Comparison of ENCODE assay signal across 20 mouse cellular contexts in the genomic region with DNA sequence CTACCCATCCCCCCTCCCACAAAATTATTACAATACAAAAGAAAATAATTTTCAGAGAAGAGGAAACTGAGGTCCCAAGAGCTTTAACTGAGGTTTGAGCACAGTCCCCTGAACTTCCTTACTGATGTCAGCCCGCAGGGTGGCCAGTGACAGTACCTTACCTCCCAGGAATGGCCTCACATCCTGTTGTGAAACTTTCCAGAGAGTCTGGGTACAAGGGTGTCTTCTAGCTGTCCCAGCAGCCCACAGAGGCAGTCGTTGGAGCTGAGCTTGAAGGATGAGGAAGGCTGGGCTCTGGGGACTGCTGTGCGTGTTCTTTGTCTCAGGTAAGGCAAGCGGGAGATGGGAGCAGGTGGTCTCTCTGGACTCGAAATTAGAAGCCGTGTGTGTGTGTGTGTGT. TPM values are rescaled to one million over a fixed set of nuclear protein-coding genes. Genes with fewer than 3 reads are reported as not detected.
A peak's percentile ranks its signal among the peaks of the same experiment; 100 is the strongest.
DNase-seq lines count a peak whose midpoint lies in the region; ATAC-seq lines count a peak whose summit lies in the region.
"Had no signal": no experiment of that assay in that cellular context is flagged by ENCODE, and none has a peak within 500 bp of the region (broad histone marks: within the 10 kb centered on the region; RNA-seq: fewer than 3 reads in every experiment).

A gene (plus strand): TSS at position 251 of the 400 bp plus-strand sequence.

- H3K9me3 ChIP-seq in liver, embryonic 15.5 days (replicated peaks) = no peaks in the 10 kb centered on the region
- H3K9me3 ChIP-seq: forebrain, embryonic 15.5 days; G1E; limb, embryonic 15.5 days had no signal

- no peak for ATAC-seq in liver, embryonic 15.5 days (ENCODE audit: insufficient read depth)
- ATAC-seq in megakaryocyte, adult 5-6 weeks (ENCODE audit: poor library complexity, severe bottlenecking) = peak; percentile 86
- no peak for ATAC-seq in cerebellum, adult (ENCODE audit: insufficient number of reproducible peaks, low FRiP score, low TSS enrichment)
- ATAC-seq: forebrain, embryonic 15.5 days; intestine, embryonic 16.5 days had no signal

- no peak within 1 kb of the TSS for H3K27ac ChIP-seq in liver, embryonic 15.5 days (replicated peaks)
- H3K27ac ChIP-seq: forebrain, embryonic 15.5 days; hindbrain, embryonic 14.5 days; limb, embryonic 15.5 days had no signal

- peak within 1 kb of the TSS; percentile 8; the same call in 1 of the 2 replicates for H3K4me3 ChIP-seq in liver, embryonic 15.5 days (replicated peaks)
- H3K4me3 ChIP-seq: forebrain, embryonic 15.5 days; limb, embryonic 15.5 days had no signal

- H3K4me2 ChIP-seq in liver, embryonic 15.5 days = no peak within 1 kb of the TSS
- H3K4me2 ChIP-seq: forebrain, embryonic 15.5 days; hindbrain, embryonic 14.5 days; limb, embryonic 15.5 days had no signal

- WGBS in liver, embryonic 15.5 days (ENCODE audit: insufficient replicate concordance) = 42% methylated on average over 6 of the region's 6 CpGs

- no peaks in the 10 kb centered on the region for H3K36me3 ChIP-seq in liver, embryonic 15.5 days (replicated peaks)
- H3K36me3 ChIP-seq: forebrain, embryonic 15.5 days; G1E; limb, embryonic 15.5 days had no signal

- H3K4me1 ChIP-seq in liver, embryonic 15.5 days (replicated peaks) = no peaks in the 10 kb centered on the region
- H3K4me1 ChIP-seq: forebrain, embryonic 15.5 days; limb, embryonic 15.5 days had no signal

- no peak within 1 kb of the TSS for H3K9ac ChIP-seq in liver, embryonic 15.5 days
- H3K9ac ChIP-seq: forebrain, embryonic 15.5 days; hindbrain, embryonic 14.5 days; limb, embryonic 15.5 days had no signal

- DNase-seq in spleen, adult 18-20 months = peak; percentile 10 to 11
- no peak for DNase-seq in spleen, postnatal 14 days (ENCODE audit: low spot score in 2 of 2)
- no peak for DNase-seq in adrenal gland, postnatal 36 days
- DNase-seq in retina, embryonic 14.5 days (ENCODE audit: low spot score) = no peak
- DNase-seq: adrenal gland, postnatal 10 days; cerebellum, adult 9-11 months; heart, adult 18-20 months; kidney, postnatal 14 days; layer of hippocampus, adult 9-11 months; thymus, postnatal 25 days had no signal

- no peaks in the 10 kb centered on the region for H3K27me3 ChIP-seq in liver, embryonic 15.5 days
- H3K27me3 ChIP-seq: forebrain, embryonic 15.5 days; limb, embryonic 15.5 days had no signal

RNA-seq across cellular contexts. Expression of the gene that starts here (rescaled TPM):
- 1.5 and 2.0 TPM in 2 replicates for polyA plus RNA-seq in liver, embryonic 15.5 days (2015; fragmentation: Nextera tagmentation; extraction: Ambion mirVana)
- total RNA-seq in megakaryocyte, adult 5-6 weeks (2015) = 5.4 and 6.6 TPM in 2 replicates
- 18.9 and 19.2 TPM in 2 replicates for total RNA-seq in megakaryocyte, adult 5-6 weeks (2017)
- under 1 TPM; 0.10 to 0.17 TPM for total RNA-seq in adrenal gland, postnatal 36 days (2021)
- total RNA-seq: left cerebral cortex, postnatal 10 days had no signal
- polyA plus RNA-seq: forebrain, embryonic 15.5 days; G1E; hindbrain, embryonic 14.5 days; stomach, embryonic 14.5 days had no signal

Comparison
In these comparisons a context has a peak if more than half of its experiments do, and no peak if none do; other contexts are left out.
1. RNA of the gene that starts here (total RNA-seq): 5.4 to 19.2 TPM in megakaryocyte, adult 5-6 weeks; 0.10 to 0.17 TPM in adrenal gland, postnatal 36 days; every median in the first group is over 4 times any median in the second.
2. DNase-seq: peak in spleen, adult 18-20 months (2 of 2); none in spleen, postnatal 14 days (0 of 2), adrenal gland, postnatal 36 days (0 of 2) and retina, embryonic 14.5 days (single experiment).